Mouse (Mus musculus) heart, adult 2 months (tissue): ENCODE measurements at regions not wholly inside any gene's neighbourhood (a gene's known extent, or its start where the extent isn't known, plus 50 kb on each side); places are given as distances from the start of the nearest gene placed in this dataset.

Source experiments
- DNase-seq, 2 experiments: peaks; one replicate each; pipeline ENCODE4 v3.0.0; 2021
- H3K27ac ChIP-seq: fragments of 200-600 bp; 2 replicates; pipeline ENCODE4 v1.8.1; 2022
- H3K27me3 ChIP-seq: fragments of 200-500 bp; 2 replicates; pipeline ENCODE4 v1.6.1; 2012; ENCODE audit warnings: mild to moderate bottlenecking, low read length, inconsistent platforms, mixed read lengths; ENCODE audit not compliant: control insufficient read depth, insufficient read depth
- H3K36me3 ChIP-seq: fragments of 200-500 bp; 2 replicates; pipeline ENCODE4 v1.6.1; 2012; ENCODE audit warnings: low read length, inconsistent platforms; ENCODE audit not compliant: control insufficient read depth, insufficient read depth
- H3K4me1 ChIP-seq: fragments of 200-500 bp; 2 replicates; pipeline ENCODE4 v1.6.1; 2011; ENCODE audit warnings: low read length; ENCODE audit not compliant: control insufficient read depth, insufficient read depth
- H3K4me3 ChIP-seq: fragments of 200-600 bp; 2 replicates; pipeline ENCODE4 v1.8.1; 2022
- H3K79me2 ChIP-seq: fragments of 200-500 bp; replicated peaks from 2 replicates; pipeline ENCODE4 v1.6.1; 2012; ENCODE audit warnings: mild to moderate bottlenecking, inconsistent platforms, low read length, moderate library complexity, mixed read lengths; ENCODE audit not compliant: control insufficient read depth, insufficient read depth
- H3K9ac ChIP-seq: fragments of 200-500 bp; 2 replicates; pipeline ENCODE4 v1.6.1; 2012; ENCODE audit warnings: low read depth, mild to moderate bottlenecking, control low read depth, inconsistent platforms, low read length, mixed read lengths
- CTCF ChIP-seq: fragments of 200-600 bp; IDR thresholded peaks from 2 replicates; pipeline ENCODE4 v1.8.1; 2022; ENCODE audit warnings: antibody characterized with exemption, mild to moderate bottlenecking, moderate library complexity
- EP300 ChIP-seq: fragments of 200-500 bp; IDR thresholded peaks from 2 replicates; pipeline ENCODE4 v1.6.1; 2011; ENCODE audit warnings: low read depth, low read length, control low read depth; ENCODE audit not compliant: insufficient read depth
- POLR2A ChIP-seq: fragments of 200-500 bp; IDR thresholded peaks from 2 replicates; pipeline ENCODE4 v1.6.1; 2011; ENCODE audit warnings: mild to moderate bottlenecking, low read depth, low read length, control low read depth; ENCODE audit not compliant: insufficient read depth
- WGBS: fragments of 180-500 bp; shearing (Covaris S2); methylation state at CpG from one replicate; pipeline ENCODE4 v1.1.7; 2018; 5-methylcytosine and 5-hydroxymethylcytosine counted together
- intact Hi-C: fragments of 180-260 bp; cut with DNase I; formaldehyde crosslinking; loops from one replicate; pipeline ENCODE4 v1.15.1; 2025

GRCm38 (mm10) chr8:8054224-8054916 lies 606.7 kb downstream of the Efnb2 start:
- no peaks in the 10 kb centered on the region for H3K79me2 ChIP-seq
- no peaks in the 10 kb centered on the region for H3K4me1 ChIP-seq
- H3K4me3 ChIP-seq, result no peak overlapping the region
- H3K36me3 ChIP-seq, result no peaks in the 10 kb centered on the region
- no peaks in the 10 kb centered on the region for H3K27me3 ChIP-seq
- H3K9ac ChIP-seq, result no peak overlapping the region
- 76% methylated on average over 4 of the region's 4 CpGs for WGBS
- no peak for DNase-seq
- intact Hi-C loops, result no loop called here
- TF ChIP-seq POLR2A, result no peak
- TF ChIP-seq EP300, result no peak
- no peak for TF ChIP-seq CTCF
- H3K27ac ChIP-seq, result no peak overlapping the region

- H3K79me2 ChIP-seq, result no peaks in the 10 kb centered on the region
- intact Hi-C loops, result no loop called here
- no peak overlapping the region for H3K9ac ChIP-seq
- TF ChIP-seq EP300, result no peak
- TF ChIP-seq POLR2A, result no peak
- TF ChIP-seq CTCF, result no peak
- no peak overlapping the region for H3K27ac ChIP-seq
- 41% methylated on average over 3 of the region's 3 CpGs for WGBS
- no peaks in the 10 kb centered on the region for H3K36me3 ChIP-seq
- no peak overlapping the region for H3K4me3 ChIP-seq
- DNase-seq, result no peak
- no peaks in the 10 kb centered on the region for H3K4me1 ChIP-seq
- no peaks in the 10 kb centered on the region for H3K27me3 ChIP-seq
Observed at GRCm38 (mm10) chr8:8051186-8051585, 609.9 kb downstream of the Efnb2 start.

GRCm38 (mm10) chr8:8050778-8051177 lies 610.3 kb downstream of the Efnb2 start:
- no peak overlapping the region for H3K27ac ChIP-seq
- H3K9ac ChIP-seq, result no peak overlapping the region
- no peaks in the 10 kb centered on the region for H3K36me3 ChIP-seq
- H3K79me2 ChIP-seq, result no peaks in the 10 kb centered on the region
- no peak for TF ChIP-seq EP300
- TF ChIP-seq CTCF, result no peak
- TF ChIP-seq POLR2A, result no peak
- no peak overlapping the region for H3K4me3 ChIP-seq
- intact Hi-C loops, result no loop called here
- 80% methylated on average over 3 of the region's 3 CpGs for WGBS
- no peak for DNase-seq
- H3K4me1 ChIP-seq, result no peaks in the 10 kb centered on the region
- H3K27me3 ChIP-seq, result no peaks in the 10 kb centered on the region

- H3K27ac ChIP-seq, result no peak overlapping the region
- WGBS, result 75% methylated on average over 1 of the region's 1 CpGs
- no peaks in the 10 kb centered on the region for H3K27me3 ChIP-seq
- no peaks in the 10 kb centered on the region for H3K36me3 ChIP-seq
- TF ChIP-seq CTCF, result no peak
- no peak for TF ChIP-seq EP300
- no peak for TF ChIP-seq POLR2A
- DNase-seq, result no peak
- no peak overlapping the region for H3K9ac ChIP-seq
- H3K4me1 ChIP-seq, result no peaks in the 10 kb centered on the region
- H3K4me3 ChIP-seq, result no peak overlapping the region
- intact Hi-C loops, result no loop called here
- H3K79me2 ChIP-seq, result no peaks in the 10 kb centered on the region
Observed at GRCm38 (mm10) chr8:8044926-8045325, 616.1 kb downstream of the Efnb2 start.

- H3K36me3 ChIP-seq, result no peaks in the 10 kb centered on the region
- H3K27me3 ChIP-seq, result no peaks in the 10 kb centered on the region
- no peaks in the 10 kb centered on the region for H3K4me1 ChIP-seq
- H3K4me3 ChIP-seq, result no peak overlapping the region
- TF ChIP-seq EP300 (no peak), CTCF (no peak), POLR2A (no peak)
- no peak overlapping the region for H3K9ac ChIP-seq
- no peaks in the 10 kb centered on the region for H3K79me2 ChIP-seq
- H3K27ac ChIP-seq, result no peak overlapping the region
- WGBS, result 34% methylated on average over 2 of the region's 2 CpGs
- intact Hi-C loops, result no loop called here
- no peak for DNase-seq
Observed at GRCm38 (mm10) chr8:8044296-8044695, 616.7 kb downstream of the Efnb2 start.

- H3K79me2 ChIP-seq, result no peaks in the 10 kb centered on the region
- TF ChIP-seq EP300, result no peak
- no peak for TF ChIP-seq POLR2A
- TF ChIP-seq CTCF, result no peak
- H3K4me3 ChIP-seq, result no peak overlapping the region
Observed at GRCm38 (mm10) chr8:8037929-8038328, 623.1 kb downstream of the Efnb2 start.

More at GRCm38 (mm10) chr8:8037929-8038328, 623.1 kb downstream of the Efnb2 start:
- Histone ChIP-seq H3K4me1 (no peaks in the 10 kb centered on the region), H3K27ac (no peak overlapping the region), H3K9ac (no peak overlapping the region), H3K27me3 (no peaks in the 10 kb centered on the region), H3K36me3 (no peaks in the 10 kb centered on the region)
- DNase-seq, result no peak
- WGBS, result 75% methylated on average over 1 of the region's 1 CpGs
- intact Hi-C loops, result no loop called here
